Mouse (Mus musculus) limb, embryonic 15.5 days (tissue): ENCODE results near the gene Slc25a39. TPM values are rescaled to one million over a fixed set of nuclear protein-coding genes. Genes with fewer than 3 reads are reported as not detected.
"Not testable (repeated sequence)": the region's sequence is repeated elsewhere in the genome, so short reads cannot be mapped to it uniquely, and the experiment has no call there.

Experiments
- ATAC-seq: fragments of 200-750 bp; cut with Nextera tagmentation; 2 replicates; pipeline ENCODE4 v1.8.0; 2017; ENCODE audit warnings: low read depth, moderate TSS enrichment; ENCODE audit not compliant: insufficient number of reproducible peaks, low FRiP score, low TSS enrichment
- H3K27ac ChIP-seq: fragments of 300-500 bp; sonication (generic); 2 replicates; pipeline ENCODE4 v1.5.1; 2015; ENCODE audit warnings: moderate library complexity, mild to moderate bottlenecking, inconsistent platforms
- H3K27me3 ChIP-seq: fragments of 300-500 bp; sonication (generic); 2 replicates; pipeline ENCODE4 v1.6.1; 2015; ENCODE audit warnings: inconsistent platforms
- H3K36me3 ChIP-seq: fragments of 300-500 bp; sonication (generic); 2 replicates; pipeline ENCODE4 v1.6.1; 2015; ENCODE audit warnings: inconsistent platforms
- H3K4me1 ChIP-seq: fragments of 300-500 bp; sonication (generic); 2 replicates; pipeline ENCODE4 v1.6.1; 2015; ENCODE audit warnings: inconsistent platforms
- H3K4me2 ChIP-seq: fragments of 300-500 bp; sonication (generic); 2 replicates; pipeline ENCODE4 v1.6.1; 2015; ENCODE audit warnings: mild to moderate bottlenecking, inconsistent platforms
- H3K4me3 ChIP-seq: fragments of 300-500 bp; sonication (generic); 2 replicates; pipeline ENCODE4 v1.5.1; 2015; ENCODE audit warnings: mild to moderate bottlenecking, inconsistent platforms
- H3K9ac ChIP-seq: fragments of 300-500 bp; sonication (generic); 2 replicates; pipeline ENCODE4 v1.6.1; 2015; ENCODE audit warnings: inconsistent platforms
- H3K9me3 ChIP-seq: fragments of 300-500 bp; sonication (generic); 2 replicates; pipeline ENCODE4 v1.6.1; 2016; ENCODE audit warnings: inconsistent platforms
- WGBS: fragments of 180-500 bp; shearing (Covaris S2); methylation state at CpG from one replicate; pipeline ENCODE4 v1.1.7; 2015; 5-methylcytosine and 5-hydroxymethylcytosine counted together
- polyA plus RNA-seq: library from polyadenylated mRNA; unstranded; fragments of >200 nt; fragmentation: Nextera tagmentation; extraction: Ambion mirVana; gene quantifications from 2 replicates; pipeline ENCODE4 v1.2.1, GENCODE M21; 2015

The Slc25a39 gene
- polyA plus RNA-seq, 1 experiment from 2014 or later, result 184 TPM

DNA sequence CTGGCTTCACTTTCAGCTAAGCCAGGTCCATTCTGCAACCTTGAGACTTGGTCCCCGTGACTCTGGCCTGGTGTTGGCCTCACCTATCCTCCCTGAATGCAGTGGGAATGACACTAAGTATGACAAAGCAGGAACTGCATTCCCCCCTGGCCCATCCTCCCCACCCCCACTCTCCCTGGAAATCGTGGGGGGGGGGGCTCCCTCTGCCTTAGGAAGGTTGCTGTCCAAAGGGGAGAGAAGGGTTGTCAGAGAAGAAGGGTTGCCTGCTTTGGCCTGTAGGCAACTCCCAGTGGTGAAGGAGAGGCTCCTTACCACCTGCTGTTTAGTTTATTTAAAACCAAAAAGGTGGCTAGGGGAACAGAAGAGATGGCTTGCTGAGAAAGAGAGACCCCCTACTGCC lies 34.1 kb downstream of the Slc25a39 start:
- Histone ChIP-seq H3K9me3 (no peaks in the 10 kb centered on the region), H3K4me3 (no peak overlapping the region), H3K27ac (no peak overlapping the region), H3K27me3 (peaks cover 9% of the 10 kb centered on the region; the same call in 1 of the 2 replicates), H3K9ac (no peak overlapping the region), H3K36me3 (no peaks in the 10 kb centered on the region), H3K4me1 (peaks cover 12% of the 10 kb centered on the region), H3K4me2 (no peak overlapping the region)
- no peak; the same call in 1 of the 2 replicates for ATAC-seq
- WGBS, result 37% methylated on average over 2 of the region's 2 CpGs

DNA sequence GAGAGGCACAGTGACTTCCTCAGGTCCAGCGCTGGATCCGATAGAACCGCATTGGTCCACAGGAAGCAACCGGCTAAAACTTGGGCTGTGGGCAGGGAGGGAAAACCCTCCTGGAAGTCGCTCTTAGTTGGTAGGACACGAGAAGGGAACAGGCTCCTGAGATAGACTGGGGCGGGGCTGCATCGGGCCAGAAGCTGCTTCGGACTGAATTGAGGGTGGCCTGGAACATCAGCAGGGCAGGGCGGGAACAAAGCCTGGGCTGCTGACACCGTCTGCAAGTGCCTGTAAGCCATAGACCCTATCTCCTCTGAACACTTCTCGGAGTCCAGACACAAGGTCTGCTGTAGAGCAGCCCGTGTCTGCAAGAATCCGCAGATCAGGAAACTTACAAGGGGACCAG lies 34.8 kb downstream of the Slc25a39 start:
- no peaks in the 10 kb centered on the region for H3K36me3 ChIP-seq
- no peak for ATAC-seq
- H3K4me1 ChIP-seq, result peaks cover 12% of the 10 kb centered on the region
- H3K27ac ChIP-seq, result no peak overlapping the region
- H3K27me3 ChIP-seq, result peaks cover 9% of the 10 kb centered on the region; the same call in 1 of the 2 replicates
- H3K4me2 ChIP-seq, result no peak overlapping the region
- no peak overlapping the region for H3K9ac ChIP-seq
- no peaks in the 10 kb centered on the region for H3K9me3 ChIP-seq
- 44% methylated on average over 14 of the region's 14 CpGs for WGBS
- H3K4me3 ChIP-seq, result no peak overlapping the region

DNA sequence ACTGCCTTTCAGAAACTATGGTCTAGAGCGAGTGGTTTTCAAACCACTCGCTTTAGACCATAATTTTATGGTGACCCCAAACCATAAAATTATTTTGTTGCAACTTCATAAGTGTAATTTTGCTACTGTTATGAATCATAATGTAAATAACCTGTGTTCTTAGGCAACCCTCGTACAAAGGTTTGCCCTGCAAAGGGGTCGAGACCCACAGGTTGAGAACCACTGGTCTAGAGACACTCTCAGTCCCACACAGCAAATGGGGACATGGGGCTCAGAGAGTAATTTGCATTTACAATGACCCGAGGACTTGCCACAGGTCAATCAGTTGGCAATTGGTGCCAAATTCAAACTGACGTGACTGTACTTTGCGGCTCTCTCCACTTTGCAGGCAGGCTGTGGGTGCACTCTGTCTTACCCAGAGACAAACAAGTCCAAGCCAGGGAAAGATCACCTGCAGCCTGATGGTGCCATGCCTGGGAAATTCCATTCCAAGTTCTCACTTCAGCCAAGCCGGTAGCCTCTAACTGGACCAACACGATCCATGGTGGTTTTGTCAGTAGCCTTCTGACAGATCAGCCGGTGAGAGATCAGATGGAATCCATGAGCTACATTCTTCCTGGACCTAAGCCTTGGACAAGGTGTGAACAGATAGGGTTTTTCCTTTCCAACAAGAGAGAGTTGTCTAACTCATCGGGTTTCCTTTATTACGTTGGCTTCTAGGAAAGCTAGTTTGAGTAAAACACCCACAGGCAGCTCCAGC lies 35.6 kb downstream of the Slc25a39 start:
- Histone ChIP-seq H3K4me2 (no peak overlapping the region), H3K9me3 (no peaks in the 10 kb centered on the region), H3K27ac (no peak overlapping the region), H3K9ac (no peak overlapping the region), H3K4me3 (no peak overlapping the region), H3K36me3 (no peaks in the 10 kb centered on the region), H3K4me1 (peaks cover 12% of the 10 kb centered on the region), H3K27me3 (peaks cover 9% of the 10 kb centered on the region; the same call in 1 of the 2 replicates)
- 78% methylated on average over 12 of the region's 12 CpGs for WGBS
- ATAC-seq, result no peak

DNA sequence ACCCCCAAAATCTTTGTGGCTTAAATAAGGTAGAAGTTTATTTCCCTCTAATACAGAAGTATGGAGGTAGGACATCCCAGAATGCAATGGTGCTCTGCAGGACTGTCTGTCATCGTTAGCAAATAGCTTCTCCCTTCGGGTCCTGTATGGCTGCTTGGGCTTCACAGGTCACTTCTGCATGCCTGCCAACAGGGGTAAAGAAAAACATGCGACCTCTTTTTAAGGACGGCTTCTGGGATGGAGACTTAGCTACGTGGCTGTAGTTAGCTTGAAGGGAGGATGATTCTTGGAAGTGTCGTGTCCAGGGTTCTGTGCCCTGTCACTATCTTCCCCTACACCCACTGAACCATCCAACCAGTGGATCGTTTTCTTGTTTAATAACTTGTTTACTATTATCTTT lies 37.5 kb downstream of the Slc25a39 start:
- WGBS, result 45% methylated on average over 7 of the region's 7 CpGs
- H3K36me3 ChIP-seq, result no peaks in the 10 kb centered on the region

DNA sequence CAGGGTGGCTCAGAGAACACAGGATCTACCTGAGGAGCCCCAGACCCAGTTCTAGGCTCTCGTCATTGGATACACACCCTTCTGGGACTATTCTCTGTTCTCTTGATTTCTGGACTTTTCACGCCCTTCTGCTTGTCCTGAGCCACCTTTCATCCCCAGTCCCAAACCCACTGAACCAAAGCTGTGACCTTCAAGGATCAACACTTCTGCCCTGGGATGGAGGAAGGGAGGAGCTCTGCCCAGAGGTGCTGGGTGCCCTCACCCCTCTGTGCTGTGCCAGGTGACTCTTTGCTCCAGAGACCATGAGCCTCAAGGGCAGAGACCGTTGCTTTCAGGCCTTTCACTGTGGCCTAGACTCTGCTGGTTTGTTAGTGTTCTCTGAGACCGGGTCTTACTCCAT lies 38.5 kb downstream of the Slc25a39 start:
- WGBS, result 66% methylated on average over 4 of the region's 4 CpGs
- ATAC-seq, result no peak
- Histone ChIP-seq H3K4me2 (no peak overlapping the region), H3K27me3 (0 out of 2 replicates have a peak, but pooled peaks cover 3% of the 10 kb centered on the region), H3K36me3 (no peaks in the 10 kb centered on the region), H3K27ac (no peak overlapping the region), H3K4me3 (no peak overlapping the region), H3K9ac (no peak overlapping the region), H3K4me1 (no peaks in the 10 kb centered on the region), H3K9me3 (no peaks in the 10 kb centered on the region)

More for the DNA sequence above, 37.5 kb downstream of the Slc25a39 start:
- H3K27me3 ChIP-seq, result 0 out of 2 replicates have a peak, but pooled peaks cover 5% of the 10 kb centered on the region
- no peak for ATAC-seq
- no peak overlapping the region for H3K9ac ChIP-seq
- no peak overlapping the region for H3K27ac ChIP-seq
- H3K4me2 ChIP-seq, result no peak overlapping the region
- no peak overlapping the region for H3K4me3 ChIP-seq
- H3K9me3 ChIP-seq, result no peaks in the 10 kb centered on the region
- peaks cover 5% of the 10 kb centered on the region; the same call in 1 of the 2 replicates for H3K4me1 ChIP-seq

DNA sequence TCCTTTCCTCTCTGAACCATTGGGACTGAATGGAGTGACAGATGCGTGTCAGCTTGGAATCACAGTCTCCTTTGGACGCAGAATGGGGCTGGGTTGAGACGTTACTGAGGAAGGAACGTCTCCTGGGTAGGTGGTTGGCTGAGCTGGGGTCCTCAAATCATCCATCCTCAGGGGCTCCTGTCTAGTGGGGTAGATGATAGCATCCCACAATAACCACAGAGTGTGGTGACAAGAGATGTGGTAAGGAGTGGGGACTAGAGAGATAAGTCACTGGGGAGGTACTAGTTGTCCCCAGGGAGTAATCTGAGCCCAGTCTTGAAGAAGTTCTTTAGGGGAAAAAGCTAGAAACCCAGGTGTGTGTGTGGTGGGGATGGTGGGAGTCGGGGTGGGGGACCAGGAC lies 39.4 kb downstream of the Slc25a39 start:
- no peaks in the 10 kb centered on the region for H3K4me1 ChIP-seq
- 79% methylated on average over 5 of the region's 5 CpGs for WGBS
- H3K4me3 ChIP-seq, result no peak overlapping the region
- ATAC-seq, result no peak
- 0 out of 2 replicates have a peak, but pooled peaks cover 3% of the 10 kb centered on the region for H3K27me3 ChIP-seq
- H3K27ac ChIP-seq, result no peak overlapping the region
- no peaks in the 10 kb centered on the region for H3K36me3 ChIP-seq
- H3K9ac ChIP-seq, result no peak overlapping the region
- H3K4me2 ChIP-seq, result no peak overlapping the region
- H3K9me3 ChIP-seq, result no peaks in the 10 kb centered on the region

DNA sequence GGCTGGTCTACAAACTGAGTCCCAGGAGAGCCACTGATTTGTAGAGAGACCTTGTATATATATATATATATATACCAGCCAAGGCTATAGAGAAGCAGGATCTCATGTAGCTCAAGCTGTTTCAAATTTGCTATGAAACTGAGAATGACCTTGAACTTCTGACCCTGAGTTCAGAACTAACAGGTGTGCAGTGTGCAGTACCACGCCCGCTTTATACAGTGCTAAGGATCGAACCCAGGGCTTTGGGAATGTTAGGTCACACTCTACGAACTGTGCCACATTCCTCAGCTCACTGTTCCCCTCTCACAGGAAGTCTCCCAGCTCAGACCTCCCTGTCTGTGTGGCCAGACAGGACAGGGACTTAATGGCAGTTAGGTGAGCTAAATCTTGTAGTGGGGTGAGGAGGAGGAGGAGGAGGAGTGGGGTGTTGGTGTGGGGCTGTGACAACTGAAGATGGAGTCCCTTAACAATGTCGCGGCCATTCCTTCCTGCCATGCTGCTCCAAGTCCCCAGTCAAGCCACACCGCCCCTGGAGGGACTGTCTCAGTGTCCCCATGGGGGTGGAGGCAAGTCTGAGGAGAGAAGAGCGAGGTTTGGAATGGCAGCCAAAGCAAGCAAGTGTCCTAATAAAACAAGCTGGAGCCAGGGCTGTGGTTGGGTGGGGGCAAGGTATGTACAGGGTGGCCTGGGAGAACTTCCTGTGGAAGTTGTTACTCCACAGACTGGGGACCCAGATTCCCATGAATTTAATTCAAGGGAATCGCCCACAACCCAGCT lies 40.1 kb downstream of the Slc25a39 start:
- Histone ChIP-seq H3K27ac (no peak overlapping the region), H3K27me3 (0 out of 2 replicates have a peak, but pooled peaks cover 3% of the 10 kb centered on the region), H3K4me2 (no peak overlapping the region), H3K4me1 (no peaks in the 10 kb centered on the region), H3K36me3 (no peaks in the 10 kb centered on the region), H3K4me3 (no peak overlapping the region), H3K9me3 (no peaks in the 10 kb centered on the region), H3K9ac (no peak overlapping the region)
- WGBS, result 75% methylated on average over 9 of the region's 9 CpGs
- ATAC-seq, result no peak

DNA sequence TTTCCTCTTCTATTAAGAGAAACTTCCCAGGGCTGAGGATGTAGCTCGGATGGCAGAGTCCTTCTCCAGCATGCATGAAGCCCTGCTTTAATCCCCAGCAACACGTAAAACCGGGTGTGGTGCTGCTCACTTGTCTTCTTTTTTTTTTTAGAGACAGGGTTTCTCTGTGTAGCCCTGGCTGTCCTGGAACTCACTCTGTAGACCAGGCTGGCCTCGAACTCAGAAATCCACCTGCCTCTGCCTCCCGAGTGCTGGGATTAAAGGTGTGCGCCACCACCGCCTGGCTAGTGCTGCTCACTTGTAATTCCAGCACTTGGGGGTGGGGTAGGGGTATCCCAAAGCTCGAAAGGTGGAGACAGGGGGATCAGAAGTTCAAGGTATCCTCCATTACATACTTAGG lies 41.6 kb downstream of the Slc25a39 start, which contains the start of gene Slc4a1:
Slc4a1 (minus strand) TSS at position 101 of the 400 bp plus-strand sequence.
- H3K4me1 ChIP-seq, ATAC-seq, H3K4me3 ChIP-seq, H3K36me3 ChIP-seq, H3K27me3 ChIP-seq, H3K9ac ChIP-seq, H3K9me3 ChIP-seq, H3K27ac ChIP-seq, H3K4me2 ChIP-seq: not testable (repeated sequence)
- 72% methylated on average over 8 of the region's 8 CpGs for WGBS

DNA sequence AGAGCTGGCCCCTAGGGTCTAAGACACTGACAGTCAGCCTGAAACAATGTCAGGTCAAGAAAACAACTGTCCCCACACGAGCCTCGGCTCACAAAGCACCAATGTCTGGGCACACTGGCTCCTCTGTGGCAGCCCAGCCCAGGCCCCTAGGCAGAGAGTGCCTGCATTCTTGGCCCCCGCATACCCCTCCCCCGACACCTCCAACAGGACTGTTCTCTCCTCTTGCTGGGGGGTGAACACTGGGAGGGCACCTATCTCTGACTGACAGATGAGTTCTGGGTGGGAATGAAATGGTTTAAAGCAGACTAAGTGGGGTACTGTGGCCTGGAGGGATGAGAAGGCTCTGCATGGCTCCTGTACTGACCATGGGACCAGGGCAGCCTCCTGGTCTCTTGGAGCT lies 42.0 kb downstream of the Slc25a39 start:
- no peaks in the 10 kb centered on the region for H3K9me3 ChIP-seq

DNA sequence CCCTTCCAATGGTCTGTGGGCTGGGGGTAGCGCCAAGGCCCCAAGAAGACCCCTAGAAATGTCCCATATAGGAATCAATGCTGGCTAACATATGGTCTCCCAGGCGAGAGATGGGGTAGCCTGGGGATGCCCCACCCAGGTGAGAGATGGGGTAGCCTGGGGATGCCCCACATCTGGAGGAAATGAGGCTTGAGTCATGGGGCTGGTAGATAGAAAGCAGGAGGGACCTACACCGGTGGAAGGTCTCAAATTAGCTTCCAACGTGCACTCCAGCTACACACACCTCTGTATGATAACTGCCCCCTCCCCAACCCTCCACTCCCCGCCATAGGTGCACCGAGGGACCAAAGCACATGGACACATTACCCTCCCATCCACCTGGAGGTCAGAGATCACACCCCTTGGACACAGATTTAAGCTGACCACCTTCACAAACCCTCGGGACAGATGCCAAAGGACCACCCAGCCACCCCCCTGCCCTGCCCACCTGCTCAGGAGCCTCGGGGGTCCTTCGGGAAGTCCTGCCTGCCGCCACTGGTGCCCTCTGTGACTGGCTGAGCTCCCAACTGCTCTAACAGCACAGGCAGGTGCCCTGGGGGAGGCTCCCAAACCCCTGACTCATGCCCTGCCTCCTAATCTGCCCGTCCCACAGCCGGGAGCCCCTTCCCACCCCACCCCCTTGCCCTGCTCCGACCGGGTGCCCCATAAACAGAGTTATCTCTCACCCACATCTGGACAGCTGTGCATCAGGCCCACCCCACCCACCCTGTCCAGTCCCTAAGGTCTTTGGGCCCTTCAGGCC lies 43.0 kb downstream of the Slc25a39 start:
- Histone ChIP-seq H3K9me3 (no peaks in the 10 kb centered on the region), H3K4me1 (no peaks in the 10 kb centered on the region), H3K4me2 (no peak overlapping the region), H3K27ac (no peak overlapping the region), H3K9ac (no peak overlapping the region), H3K4me3 (no peak overlapping the region), H3K27me3 (no peaks in the 10 kb centered on the region), H3K36me3 (no peaks in the 10 kb centered on the region)
- 62% methylated on average over 14 of the region's 14 CpGs for WGBS
- ATAC-seq, result no peak

More for the DNA sequence above, 42.0 kb downstream of the Slc25a39 start:
- Histone ChIP-seq H3K27ac (no peak overlapping the region), H3K27me3 (no peaks in the 10 kb centered on the region), H3K4me2 (no peak overlapping the region), H3K4me1 (no peaks in the 10 kb centered on the region), H3K9ac (no peak overlapping the region), H3K36me3 (no peaks in the 10 kb centered on the region), H3K4me3 (no peak overlapping the region)
- 64% methylated on average over 4 of the region's 4 CpGs for WGBS
- no peak for ATAC-seq

DNA sequence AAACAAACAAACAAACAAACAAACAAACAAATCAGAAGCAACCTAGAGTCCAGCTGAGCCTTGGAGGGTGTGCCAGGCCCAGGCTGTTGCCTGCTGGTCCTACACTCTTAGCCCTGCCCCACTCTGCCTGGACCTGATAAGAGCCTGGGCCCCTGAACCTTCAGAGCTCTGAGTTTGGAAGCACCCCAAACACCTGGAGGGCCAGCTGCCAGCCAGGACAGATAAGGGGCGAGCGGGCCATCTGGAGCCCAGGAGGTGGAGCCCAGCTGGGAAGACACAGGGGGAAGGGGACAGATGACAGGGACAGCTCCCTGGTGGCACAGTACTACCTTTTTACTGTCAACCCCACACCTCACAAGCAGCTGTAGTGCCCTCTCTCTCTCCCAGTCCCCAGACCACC lies 44.1 kb downstream of the Slc25a39 start:
- H3K9me3 ChIP-seq, result no peaks in the 10 kb centered on the region
- ATAC-seq, result no peak
- H3K4me3 ChIP-seq, result no peak overlapping the region
- 0 out of 2 replicates have a peak, but pooled peaks cover 3% of the 10 kb centered on the region for H3K27me3 ChIP-seq
- no peak overlapping the region for H3K9ac ChIP-seq
- H3K4me2 ChIP-seq, result no peak overlapping the region
- no peaks in the 10 kb centered on the region for H3K4me1 ChIP-seq
- no peak overlapping the region for H3K27ac ChIP-seq
- H3K36me3 ChIP-seq, result no peaks in the 10 kb centered on the region
- 52% methylated on average over 2 of the region's 2 CpGs for WGBS
